ENCODE assay signal across 18 mouse cellular contexts in the genomic region with DNA sequence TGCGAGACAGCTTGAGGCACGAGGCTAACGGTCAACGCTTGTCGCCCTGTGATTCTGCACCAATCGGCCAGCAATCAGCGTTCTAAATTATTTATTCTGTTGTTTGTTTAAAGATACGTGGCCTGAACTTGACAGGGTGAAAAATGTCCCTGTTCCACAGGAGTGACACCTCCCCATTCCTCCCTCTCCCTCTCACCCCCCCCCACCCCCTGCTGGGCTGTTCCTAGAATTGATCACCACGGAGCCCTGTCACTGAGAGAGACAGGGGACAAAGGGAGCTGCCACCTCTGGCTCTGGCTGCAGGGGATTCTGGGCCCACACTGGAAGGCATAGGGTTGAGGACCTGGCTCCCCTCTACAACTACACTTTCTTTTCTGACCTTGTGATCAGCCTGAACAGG.
"Had no signal": no experiment of that assay in that cellular context is flagged by ENCODE, and none has a peak within 500 bp of the region (broad histone marks: within the 10 kb centered on the region; RNA-seq: fewer than 3 reads in every experiment).

No protein-coding gene starts in this region.

- H3K9me3 ChIP-seq: liver, embryonic 13.5 days had no signal

- H3K4me1 ChIP-seq: liver, embryonic 13.5 days; megakaryocyte, embryonic 14.5 days had no signal

- H3K27me3 ChIP-seq: lung, embryonic 15.5 days; neural tube, embryonic 12.5 days had no signal

- DNase-seq: kidney, adult 2 months; kidney, postnatal 14 days; liver; liver, embryonic 13.5 days; liver, postnatal 0 days; lung, postnatal 14 days; right cerebral cortex, adult 18-20 months; right cerebral cortex, postnatal 25 days; thymus, postnatal 4 days had no signal

- H3K27ac ChIP-seq: kidney, embryonic 15.5 days; left cerebral cortex, adult 2 months; liver, embryonic 13.5 days; lung, embryonic 15.5 days; macrophage; midbrain, embryonic 12.5 days; neural tube, embryonic 12.5 days; stomach, postnatal 0 days had no signal

- ATAC-seq: liver, postnatal 0 days; midbrain, embryonic 16.5 days had no signal

- H3K4me2 ChIP-seq: kidney, embryonic 15.5 days; liver, embryonic 13.5 days; lung, embryonic 15.5 days; midbrain, embryonic 12.5 days; neural tube, embryonic 12.5 days had no signal

- H3K4me3 ChIP-seq: kidney, embryonic 15.5 days; left cerebral cortex, adult 2 months; liver, embryonic 13.5 days; lung, embryonic 15.5 days; megakaryocyte, embryonic 14.5 days; midbrain, embryonic 12.5 days; neural tube, embryonic 12.5 days had no signal

- H3K9ac ChIP-seq: kidney, embryonic 15.5 days; liver, embryonic 13.5 days; liver, postnatal 0 days; lung, embryonic 15.5 days; midbrain, embryonic 12.5 days; neural tube, embryonic 12.5 days had no signal

- H3K36me3 ChIP-seq: kidney, embryonic 15.5 days; liver, embryonic 13.5 days; lung, embryonic 15.5 days; neural tube, embryonic 12.5 days had no signal
